Mouse (Mus musculus): ENCODE measurements at regions not wholly inside any gene's neighbourhood (a gene's known extent, or its start where the extent isn't known, plus 50 kb on each side); places are given as distances from the start of the nearest gene placed in this dataset.

DNA sequence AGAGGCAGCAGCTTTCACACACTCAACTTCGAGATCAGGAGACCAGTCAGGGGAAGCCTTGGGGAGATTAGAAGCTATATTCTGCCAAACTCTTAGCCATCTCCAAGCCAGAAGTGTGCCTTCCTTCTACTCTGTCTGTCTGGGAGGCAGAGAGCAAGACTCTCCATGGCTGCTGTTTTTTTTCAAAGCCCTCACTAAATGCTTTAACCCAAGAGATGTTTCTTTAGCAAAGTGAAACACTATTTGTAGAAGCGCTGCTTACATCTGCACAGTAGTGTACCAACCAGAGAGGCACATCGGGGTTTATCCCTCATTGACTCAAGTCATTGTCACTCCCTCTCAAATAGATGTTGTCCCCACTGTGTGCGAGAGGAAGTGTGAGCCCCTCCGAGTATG, 105.6 kb upstream of the Zfand5 start:
- TF ChIP-seq CTCF (IDR thresholded peaks at IDR 0.05; ENCODE audit: extremely low read depth, insufficient read depth, low read length), result no peak
- TF ChIP-seq POLR2A (IDR thresholded peaks at IDR 0.05; ENCODE audit: extremely low read depth, insufficient read depth, low read length), result no peak

All from cortical plate, adult 2 months (tissue).